Mouse (Mus musculus) embryo, embryonic 11 days (tissue): Measurements from ENCODE around the gene Cbx2.

Source experiments
- DNase-seq: peaks from one replicate; pipeline ENCODE4 v3.0.0-alpha.2; 2015

The Cbx2 gene

GRCm38 (mm10) chr11:119021180-119021579 is 1.6 kb upstream of the Cbx2 start:
- no peak for DNase-seq

DNA sequence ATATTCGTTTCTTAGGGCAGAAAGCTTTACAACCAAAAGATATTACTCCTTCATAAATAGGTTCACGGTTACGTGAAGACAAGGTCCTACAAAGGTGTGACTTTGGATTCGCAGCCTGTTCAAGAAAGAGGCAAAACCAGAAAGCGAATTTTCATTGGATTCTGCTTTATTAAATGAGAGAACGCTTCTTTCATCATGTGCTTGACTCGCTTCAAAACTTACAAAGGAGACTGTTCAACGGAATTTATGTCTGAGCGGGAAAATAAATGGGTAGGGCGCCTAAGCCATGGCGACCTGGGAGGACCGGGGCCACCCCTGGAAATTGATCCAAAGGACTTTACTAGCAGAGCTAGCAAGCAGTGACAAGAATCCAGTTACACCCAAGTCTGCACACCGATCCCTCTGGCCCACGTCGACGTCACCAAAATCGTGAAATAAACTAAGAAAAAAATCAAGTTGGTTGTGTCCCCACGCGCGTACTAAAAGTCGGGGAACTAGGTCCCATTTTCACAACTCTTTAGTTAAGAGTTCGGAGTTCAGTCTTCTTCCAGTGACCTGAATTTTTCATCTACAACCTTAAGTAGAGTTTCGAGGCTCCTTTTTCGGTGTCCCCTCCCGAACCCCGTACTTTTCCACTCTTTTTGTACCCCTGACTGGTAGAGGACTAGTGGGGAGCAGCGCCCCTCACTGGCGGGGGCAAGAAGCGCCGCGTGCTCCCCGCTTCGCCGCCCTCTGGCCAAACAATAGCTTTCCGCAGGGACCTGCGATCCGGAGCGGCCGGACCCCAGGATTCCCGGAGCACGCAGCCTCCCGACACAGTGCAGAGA is 481 bp upstream of the Cbx2 start:
- DNase-seq: peak; percentile 49

- DNase-seq: peak; percentile 86
Observed at GRCm38 (mm10) chr11:119023616-119023980, 836 bp downstream of the Cbx2 start.

DNA sequence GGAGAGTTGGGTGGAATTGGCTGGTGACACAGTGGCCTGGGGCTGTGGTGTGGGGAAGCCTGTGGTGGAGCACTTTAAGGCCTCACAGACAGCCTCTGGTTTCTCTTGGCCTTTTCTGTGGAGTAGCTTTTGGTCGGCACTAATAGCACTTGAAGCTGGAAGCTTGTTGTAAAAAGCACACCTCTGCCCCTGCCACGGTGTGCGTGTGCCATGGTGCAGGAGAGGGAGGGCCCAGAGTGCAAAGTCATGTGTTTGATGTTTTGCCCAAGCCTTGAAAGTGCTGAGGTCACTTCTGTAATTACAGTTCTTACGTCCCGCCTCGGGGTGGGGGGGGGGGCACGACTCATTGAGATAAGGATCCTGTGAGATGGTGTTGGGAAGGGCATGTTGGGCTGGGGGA is 1.5 kb downstream of the Cbx2 start:
- no peak for DNase-seq

- DNase-seq: no peak
Observed at GRCm38 (mm10) chr11:119026203-119026602, 3.4 kb downstream of the Cbx2 start.

- DNase-seq: peak; percentile 92
Observed at GRCm38 (mm10) chr11:119033874-119034558, 11.3 kb downstream of the Cbx2 start.

DNA sequence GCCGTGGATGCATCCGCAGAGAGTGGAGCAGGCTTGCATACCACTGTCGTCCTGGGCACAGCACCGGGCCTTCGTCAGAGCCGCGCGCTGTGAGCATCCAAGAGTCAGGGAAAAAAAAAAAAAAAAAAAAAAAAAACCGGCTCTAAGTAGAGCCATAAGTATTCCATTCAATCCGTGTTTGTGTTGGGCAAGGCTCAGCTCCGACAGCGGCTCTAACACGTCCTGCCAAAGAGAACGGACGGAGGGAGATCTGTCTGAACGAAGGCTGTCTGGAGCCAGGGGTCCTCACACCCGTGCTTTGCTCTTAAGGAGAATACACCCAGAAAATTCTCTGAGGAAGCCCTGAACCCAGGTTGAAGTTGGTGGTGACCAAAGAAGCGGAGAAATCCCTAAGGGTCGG is 11.9 kb downstream of the Cbx2 start:
- no peak for DNase-seq

GRCm38 (mm10) chr11:119035094-119035685 is 12.4 kb downstream of the Cbx2 start:
- no peak for DNase-seq

DNA sequence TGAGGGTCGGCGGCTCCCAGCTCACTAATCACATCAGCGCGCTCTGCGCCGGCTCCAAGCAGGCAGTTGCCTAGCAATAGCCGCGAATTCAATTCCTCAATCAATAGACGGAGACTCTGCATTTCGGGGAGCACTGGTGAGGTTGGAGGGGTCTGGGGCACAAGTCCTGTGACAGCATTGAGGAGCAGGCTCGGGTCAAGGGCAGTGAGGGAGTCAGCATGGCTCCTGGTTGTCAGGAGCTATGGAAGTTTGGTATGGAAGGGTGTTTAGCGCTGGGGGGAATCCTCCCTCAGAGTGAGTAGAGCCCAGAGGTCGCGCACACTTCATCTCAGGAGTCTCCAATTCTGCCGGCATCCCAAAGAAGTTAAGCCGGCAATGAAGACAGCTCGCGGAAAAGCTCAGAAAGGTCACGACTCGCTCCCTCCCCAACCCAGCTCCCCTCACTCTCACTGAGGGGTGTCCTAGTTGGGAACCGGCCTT is 13.0 kb downstream of the Cbx2 start:
- DNase-seq: peak; percentile 66

- DNase-seq: no peak
Observed at GRCm38 (mm10) chr11:119036447-119036846, 13.7 kb downstream of the Cbx2 start.

GRCm38 (mm10) chr11:119036934-119037779 is 14.4 kb downstream of the Cbx2 start:
- DNase-seq: peak; percentile 74

- DNase-seq: peak; percentile 73
Observed at GRCm38 (mm10) chr11:119037780-119038401, 15.1 kb downstream of the Cbx2 start.

GRCm38 (mm10) chr11:119038744-119039484 is 16.2 kb downstream of the Cbx2 start:
- DNase-seq: no peak

- no peak for DNase-seq
Observed at GRCm38 (mm10) chr11:119039732-119040512, 17.2 kb downstream of the Cbx2 start.

- peak; percentile 100 for DNase-seq
Observed at GRCm38 (mm10) chr11:119040600-119041324, 18.0 kb downstream of the Cbx2 start, which contains the start of gene Cbx8. TSS of gene Cbx8 (minus strand) at chr11:119040969.

DNA sequence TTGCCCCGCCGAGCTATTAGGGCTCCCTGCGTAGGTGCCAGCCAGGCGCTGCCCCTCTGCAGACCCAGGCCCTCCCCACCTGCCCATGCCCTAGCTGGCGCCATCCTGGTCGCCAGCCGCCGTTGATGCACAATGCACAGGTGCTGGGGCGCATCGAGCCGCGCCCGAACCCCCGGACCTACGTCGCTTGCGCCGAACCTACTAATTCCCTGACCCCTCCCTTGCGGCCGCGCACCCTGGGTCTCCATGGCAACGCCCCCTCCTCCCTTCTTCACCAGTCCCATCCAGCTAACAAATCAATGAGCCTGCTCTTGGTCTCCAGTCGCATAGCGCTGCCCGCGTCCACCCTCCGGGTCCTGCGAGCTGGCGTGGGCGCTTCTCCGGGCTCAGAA is 18.6 kb downstream of the Cbx2 start:
- peak; percentile 80 for DNase-seq

DNA sequence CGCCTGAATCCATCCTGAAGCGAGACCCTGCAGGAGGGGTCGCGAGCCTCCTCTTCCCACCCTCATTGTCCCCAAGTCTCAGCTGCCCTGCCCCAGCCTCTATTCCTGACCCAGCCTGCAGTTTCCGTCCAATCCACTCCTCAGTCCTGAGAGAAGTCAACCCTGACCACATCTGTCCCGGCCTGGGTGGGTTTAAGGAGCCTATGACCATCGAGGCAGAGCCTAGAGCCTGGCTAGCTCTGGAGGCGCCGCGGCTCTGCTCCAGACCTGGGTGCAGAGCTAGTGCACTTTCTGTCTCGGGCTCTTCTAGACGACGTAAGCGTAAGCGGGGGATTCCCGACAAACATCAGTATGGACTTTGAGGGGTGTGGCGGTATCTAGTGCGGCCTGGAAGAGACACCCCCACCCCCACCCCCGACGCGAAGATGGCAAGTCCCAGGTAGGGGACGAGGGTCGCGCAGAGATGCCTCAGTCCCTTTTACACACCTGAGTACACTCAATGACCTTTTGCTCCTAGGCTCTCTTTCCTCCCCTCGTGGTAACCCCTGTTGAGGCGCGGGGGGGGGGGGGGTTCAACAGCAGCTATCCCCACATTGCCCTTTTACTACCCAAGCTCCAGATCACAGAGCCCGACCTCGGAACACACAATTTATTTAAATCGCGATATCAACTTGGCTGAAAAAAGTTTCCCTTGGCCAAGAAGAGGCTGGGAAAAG is 19.1 kb downstream of the Cbx2 start:
- peak; percentile 55 for DNase-seq

GRCm38 (mm10) chr11:119042466-119043272 is 19.9 kb downstream of the Cbx2 start:
- peak; percentile 75 for DNase-seq

DNA sequence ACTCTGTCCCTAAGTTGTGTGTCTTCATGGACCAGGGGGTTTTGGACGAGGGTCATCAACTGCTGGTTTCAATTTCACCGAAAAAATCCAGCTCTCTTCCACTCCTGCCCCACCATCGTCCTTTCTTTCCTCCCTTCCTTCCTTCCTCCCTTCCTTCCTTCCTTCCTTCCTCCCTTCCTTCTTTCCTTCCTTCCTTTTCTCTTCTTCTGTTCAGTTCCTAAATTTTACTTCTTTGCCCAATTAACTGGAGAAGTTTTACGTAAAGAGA is 20.4 kb downstream of the Cbx2 start:
- DNase-seq: no peak
